Mouse (Mus musculus) ovary, postnatal 10 days (tissue): Measurements from ENCODE around the gene Exoc3l4.

Source experiments
- DNase-seq: peaks from one replicate; pipeline ENCODE4 v3.0.0; 2022; ENCODE audit warnings: low spot score

The Exoc3l4 gene

DNA sequence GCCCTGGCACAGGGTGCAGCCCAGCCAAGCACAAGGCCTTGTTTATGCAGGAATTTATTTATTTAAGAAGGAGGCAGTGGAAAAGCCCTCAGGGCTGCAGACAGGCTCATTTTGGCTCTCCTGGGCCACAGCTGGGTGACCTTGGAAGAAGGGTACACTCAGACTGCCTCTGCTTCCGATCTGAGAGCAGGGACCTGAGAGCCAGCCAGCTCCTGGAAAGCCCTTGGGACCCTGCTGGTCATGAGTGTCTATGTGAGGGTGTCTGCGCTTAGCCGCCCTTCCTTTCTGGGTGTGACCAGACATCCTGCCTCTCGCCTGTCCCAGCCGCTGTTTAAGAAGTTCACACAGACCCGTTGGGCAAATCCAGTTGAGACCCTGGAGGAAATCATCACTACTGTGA lies 33.5 kb downstream of the Exoc3l4 start:
- DNase-seq = no peak

DNA sequence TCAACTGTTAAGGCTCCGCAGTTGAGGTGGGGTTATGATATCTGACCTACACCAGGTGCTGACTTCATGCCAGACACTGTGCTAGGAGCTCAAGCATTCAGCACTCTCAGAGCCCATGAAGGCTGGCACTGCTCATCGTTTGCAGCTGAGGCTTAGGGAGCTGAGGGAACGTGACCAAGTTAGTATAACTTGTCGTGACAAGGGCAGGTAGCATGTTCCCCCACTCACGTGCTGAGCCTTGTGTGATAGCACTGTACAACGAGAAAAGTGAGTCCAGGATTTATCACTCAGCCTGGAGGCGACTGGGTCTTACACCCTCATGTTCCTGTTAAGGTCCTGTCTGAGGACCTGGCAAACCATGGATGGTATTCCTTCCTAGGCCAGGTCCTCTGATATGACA lies 34.7 kb downstream of the Exoc3l4 start:
- no peak for DNase-seq

DNA sequence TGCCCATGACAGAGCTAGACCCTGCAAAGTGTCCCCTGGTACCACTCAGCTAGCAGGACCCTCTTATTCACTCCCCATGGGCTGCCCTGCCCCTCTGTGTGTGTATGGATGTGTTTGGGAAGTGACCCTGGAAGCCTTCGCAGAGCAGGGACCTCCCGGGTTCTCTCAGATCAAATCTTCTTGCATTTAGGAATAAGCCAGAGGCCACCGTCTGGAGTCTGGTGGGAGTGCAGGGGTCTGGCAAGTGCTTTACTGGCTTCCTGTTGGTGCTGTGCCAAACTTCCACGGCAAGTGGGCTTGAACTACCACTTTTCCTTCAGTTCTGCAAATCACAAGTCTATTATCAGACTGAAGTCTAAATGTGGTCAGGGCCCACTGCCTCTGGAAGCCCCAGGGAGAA lies 37.2 kb downstream of the Exoc3l4 start:
- DNase-seq = no peak

DNA sequence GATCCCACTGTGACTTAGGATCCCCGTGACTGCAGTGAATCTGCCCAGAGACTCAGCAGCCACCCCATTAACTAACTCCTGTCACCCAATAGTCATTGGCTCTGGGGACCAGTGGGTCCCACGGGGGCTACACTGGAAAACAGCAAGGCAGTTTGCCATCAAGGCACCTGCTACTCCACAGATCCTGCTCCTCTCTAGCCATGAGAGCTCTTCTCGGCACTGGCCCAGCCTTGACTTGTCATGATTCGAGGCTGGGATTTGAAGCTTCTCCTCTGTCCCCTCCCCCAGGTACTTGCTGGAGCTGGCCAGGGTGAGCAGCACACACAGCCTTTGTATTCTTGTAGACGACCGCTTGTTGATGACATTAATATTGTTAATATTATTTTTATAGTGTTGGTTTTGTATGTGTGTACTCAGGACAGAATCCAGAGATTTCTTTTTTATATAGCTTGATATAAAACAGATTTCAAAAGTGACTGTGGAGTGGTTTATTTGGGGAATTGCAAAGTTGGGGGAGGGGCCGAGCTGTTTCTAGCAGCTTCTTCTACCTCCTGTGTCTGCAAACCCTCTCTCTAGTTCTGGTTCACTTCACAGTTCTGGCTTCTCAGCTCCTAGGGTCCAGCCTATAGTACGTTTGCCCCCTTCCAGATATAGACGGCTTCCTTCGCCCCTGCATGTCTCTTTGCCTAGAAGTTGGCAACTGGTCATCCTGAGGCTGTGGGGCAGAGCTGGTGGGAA lies 37.9 kb downstream of the Exoc3l4 start:
- DNase-seq = no peak

DNA sequence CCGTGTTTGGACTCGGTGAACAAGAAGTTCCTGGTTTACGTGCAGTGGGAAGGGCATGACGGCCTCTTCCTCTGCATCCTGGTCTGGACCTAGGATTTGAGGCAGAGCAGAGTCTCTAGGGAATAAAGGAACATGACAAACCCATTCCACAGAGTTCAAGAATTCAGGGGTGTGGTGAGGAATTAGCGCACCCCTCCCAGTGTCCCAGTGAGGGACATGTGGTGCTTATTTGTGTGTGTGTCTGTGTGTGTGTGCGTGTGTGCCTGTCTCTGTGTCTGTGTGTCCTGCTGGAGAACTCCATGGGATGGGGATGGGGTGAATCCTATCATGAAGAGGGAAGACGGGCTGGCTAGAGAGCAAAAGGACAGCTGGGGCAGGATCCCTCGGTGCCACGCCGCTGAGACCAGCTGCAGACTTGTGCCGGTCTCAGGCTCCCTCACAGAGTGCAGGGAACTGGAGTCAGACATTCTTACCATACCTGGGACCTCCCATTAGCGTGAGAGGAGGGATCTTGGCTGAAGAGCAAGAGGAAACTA lies 38.6 kb downstream of the Exoc3l4 start:
- DNase-seq = no peak

DNA sequence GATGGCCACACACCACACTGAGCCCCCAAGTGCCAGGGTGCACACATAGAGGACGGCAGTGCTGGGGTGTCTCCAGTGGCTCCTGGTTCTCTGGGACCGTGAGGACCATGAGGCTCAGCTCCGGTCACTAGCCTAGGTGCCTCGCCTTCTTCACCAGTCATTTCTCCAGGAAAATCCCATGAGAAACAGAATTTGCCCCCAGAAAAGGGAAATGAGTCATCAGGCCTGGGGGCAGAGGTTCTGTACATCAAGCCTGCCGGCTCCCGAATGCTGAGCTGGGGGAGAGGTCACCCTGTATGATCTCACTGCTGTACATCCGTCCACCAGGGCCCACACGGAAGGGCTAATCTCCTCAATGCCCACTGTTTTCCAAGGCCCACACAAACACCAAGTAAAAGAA lies 39.0 kb downstream of the Exoc3l4 start:
- no peak for DNase-seq

DNA sequence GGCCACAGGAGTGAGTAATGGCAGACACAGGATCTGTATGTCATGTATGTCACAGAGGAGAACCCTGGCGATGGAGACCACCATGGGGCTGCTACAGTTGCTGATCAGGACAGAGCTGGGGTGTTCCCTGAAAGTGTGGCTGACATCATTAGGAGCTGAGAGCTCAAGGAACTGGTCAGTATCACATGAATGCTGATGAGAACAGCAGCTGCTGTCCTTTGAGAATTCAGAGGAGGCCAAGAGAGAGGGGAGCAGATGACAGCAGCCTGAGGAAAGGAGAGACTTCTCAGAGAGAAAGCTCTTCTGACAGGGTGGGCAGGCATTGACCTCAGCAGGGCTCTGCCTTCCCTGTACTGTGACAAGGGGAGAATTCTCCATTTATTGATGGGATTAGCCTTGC lies 40.9 kb downstream of the Exoc3l4 start:
- no peak for DNase-seq

DNA sequence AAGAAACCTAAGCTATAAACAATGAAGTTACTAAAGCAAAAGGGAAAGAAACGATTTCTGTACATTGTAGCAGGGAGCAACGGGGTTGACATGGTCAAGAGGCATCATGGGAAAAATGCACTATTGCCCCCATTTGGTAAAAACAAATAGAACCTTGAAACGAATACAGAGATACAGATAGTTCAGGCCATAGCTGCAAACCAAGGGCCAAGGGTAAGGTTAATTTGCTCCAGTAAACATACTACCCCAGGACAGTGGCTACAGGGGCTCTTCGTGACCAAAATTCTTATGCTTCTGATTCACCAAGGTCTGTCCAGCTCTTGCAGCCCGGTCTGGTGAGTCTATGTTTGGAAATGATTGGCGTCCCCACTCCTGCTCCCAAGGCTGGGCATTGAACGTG lies 46.8 kb downstream of the Exoc3l4 start:
- no peak for DNase-seq

DNA sequence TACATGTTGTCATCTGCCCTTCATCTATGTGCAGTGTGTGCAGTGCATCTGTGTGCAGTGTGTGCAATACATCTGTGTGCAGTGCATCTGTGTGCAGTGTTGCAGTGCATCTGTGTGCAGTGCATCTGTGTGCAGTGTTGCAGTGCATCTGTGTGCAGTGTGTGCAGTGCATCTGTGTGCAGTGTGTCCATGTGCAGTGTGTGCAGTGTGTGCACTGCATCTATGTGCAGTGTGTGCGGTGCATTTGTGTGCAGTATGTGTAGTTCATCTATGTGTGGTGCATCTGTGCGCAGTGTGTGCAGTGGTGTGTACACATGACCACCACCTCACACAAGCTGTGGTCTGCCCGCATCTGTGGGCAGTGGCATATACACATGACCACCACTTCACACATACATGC lies 49.6 kb downstream of the Exoc3l4 start:
- no peak for DNase-seq

DNA sequence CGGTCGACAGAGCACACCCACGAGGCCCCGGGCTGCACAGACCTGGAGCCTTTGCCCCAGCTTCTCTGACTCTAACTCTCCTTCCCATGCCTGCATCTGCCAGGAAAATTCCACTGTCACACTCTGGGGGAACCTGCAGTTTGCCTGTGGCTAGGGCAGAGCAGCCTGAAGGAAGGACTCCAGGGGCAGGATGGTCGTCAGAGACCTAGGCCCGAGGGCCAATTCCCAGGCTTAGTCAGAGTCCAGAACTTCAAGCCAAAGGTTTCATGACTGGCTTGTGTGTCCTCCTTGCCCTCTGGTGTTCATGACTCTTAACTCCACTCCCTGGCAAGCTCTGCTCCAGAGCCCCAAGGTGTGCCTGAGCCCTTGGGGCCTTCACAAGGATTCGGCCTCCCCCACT lies 51.4 kb downstream of the Exoc3l4 start:
- no peak for DNase-seq

DNA sequence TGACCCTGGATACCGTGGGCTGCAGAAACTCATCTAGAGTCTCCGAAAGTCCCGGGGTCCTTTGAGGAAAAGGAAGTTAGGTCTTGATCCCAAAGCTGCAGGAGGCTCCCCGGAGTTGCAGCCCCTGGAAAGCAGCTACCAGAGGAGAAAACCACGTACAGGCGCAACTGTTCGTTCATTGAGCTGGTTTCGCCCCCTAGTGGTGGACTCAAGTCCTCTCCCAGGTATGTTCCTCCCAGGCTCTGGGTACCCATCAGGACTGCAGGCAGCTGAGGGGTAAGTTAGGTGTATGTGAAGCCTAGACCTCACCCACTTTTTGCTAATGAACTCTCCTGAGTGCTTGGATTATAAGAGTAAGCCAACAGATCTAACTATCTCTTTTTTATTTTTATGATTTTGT lies 52.7 kb downstream of the Exoc3l4 start:
- no peak for DNase-seq

DNA sequence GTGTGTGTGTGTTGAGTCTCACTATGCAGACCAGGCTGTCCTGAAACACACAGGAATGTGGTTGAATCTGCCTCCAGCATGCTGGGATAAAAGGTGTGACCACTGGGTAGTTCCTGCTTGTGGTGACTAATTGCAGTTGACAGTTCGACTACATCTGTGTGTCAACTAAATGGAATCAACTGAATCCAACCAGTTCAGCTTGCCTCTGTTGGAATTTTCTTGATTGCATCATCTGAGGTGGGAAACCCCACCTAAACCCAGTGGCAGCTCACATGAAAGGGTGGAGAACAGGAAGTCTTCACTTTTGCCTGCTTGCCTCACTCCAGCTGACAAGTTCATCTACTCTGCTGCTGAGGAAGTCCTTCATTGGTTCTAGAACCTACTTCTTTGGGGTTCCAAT lies 54.3 kb downstream of the Exoc3l4 start:
- no peak for DNase-seq

DNA sequence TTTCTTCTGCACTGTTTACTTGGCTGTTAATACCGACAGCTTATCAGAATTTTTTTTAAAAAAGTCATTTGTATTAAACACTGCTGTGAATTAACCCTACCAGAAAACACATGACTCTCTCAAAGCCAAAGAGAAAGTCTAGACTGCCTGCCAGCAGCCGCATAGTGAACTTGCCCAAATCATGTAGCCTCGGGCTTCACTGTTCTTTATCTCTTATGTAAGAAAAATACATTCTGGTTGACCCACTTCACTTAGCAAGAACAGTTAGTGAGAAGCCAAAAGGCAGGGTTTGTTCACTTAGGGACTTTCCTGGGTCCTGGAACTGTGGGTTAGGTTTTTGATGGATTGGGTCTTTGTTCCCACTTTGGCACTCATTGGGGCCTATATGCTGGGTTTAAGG lies 54.9 kb downstream of the Exoc3l4 start:
- DNase-seq = no peak

DNA sequence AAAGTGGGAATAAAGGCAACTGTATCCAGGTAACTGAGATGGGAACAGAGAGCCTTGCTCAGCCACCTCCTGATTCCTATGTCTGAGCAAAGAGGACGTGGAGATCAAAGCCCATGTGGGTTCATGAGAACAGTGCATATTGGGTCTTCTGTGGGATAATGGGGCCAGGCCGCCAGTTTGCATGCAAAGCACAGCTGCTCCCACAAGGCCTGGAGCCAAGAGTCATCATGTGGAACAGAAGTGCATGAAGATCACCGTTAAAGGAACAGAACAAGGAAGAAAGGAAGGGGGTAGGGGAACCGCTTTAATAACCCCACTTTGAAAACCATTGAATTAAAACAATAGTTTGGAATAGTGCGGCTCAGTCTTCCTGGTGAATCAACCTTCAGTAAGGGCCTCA lies 56.1 kb downstream of the Exoc3l4 start:
- DNase-seq = no peak

DNA sequence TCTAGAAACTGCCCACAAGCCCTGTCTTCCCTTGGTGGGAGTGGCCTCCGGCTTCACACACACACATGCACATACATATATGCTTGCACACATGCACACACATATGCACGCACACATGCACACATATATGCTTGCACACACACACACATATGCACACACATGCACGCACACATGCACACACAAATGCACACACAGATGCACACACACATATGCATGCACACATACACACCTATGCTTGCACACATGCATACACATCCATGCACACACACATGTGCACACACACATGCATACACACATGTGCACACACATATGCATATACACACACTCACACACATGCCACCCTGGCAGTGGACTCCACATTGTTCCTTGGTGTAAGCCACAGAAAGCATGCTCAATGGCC lies 57.6 kb downstream of the Exoc3l4 start:
- no peak for DNase-seq

DNA sequence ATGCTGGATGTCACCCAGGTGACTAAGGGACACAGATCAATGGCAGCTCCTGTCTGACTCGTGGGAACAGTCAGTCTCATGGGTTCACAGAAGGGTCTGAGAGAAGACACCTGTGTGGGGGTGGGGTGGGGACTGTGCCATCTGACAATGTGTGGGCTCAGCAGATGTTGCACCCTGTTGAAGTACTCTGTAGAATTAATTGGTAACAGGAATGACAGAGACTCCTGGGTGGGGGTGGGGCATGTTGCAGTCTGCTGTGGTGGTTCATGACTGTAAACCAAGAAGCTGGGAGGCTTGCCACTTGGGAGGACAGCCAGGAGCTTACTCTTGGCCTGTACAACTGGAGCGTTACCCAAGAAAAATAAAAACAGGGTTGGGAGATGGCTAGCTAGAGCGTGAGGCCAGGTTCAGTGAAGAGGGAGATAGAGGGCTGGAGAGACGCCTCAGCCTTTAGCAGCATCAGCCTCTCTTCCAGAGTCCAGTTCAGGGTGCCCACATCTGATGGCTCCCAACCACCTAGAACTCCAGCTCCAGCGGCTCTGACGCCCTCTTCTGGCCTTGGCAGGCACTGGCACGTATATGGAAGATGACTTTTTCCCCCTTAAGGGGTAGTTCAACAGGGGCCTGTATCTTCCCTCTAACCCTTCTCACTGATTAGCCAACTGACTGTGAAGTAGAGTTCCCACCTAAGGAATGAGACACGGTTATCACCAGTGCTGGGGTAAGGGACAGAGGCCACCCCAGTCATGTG lies 58.3 kb downstream of the Exoc3l4 start:
- DNase-seq = peak; percentile 67

DNA sequence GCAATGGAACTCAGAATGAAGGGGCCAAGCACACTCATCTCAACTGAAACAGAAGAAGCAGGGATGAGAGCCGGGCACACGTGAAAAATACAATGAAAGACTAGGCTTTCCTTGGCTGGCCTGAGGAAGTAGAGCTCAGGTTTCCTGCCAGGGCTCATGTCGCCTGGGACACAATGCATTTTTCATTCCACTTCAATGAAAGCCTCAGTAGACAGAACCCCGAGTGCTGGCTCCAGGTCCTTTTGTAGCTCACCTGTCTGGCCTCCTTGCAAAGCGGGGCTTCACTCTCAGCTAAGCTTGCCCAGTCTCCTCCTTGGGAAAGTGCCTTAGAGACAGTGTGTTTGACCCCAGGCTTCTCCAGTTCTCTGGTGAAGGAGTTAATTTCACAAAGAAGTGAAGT lies 62.1 kb downstream of the Exoc3l4 start:
- DNase-seq = no peak

DNA sequence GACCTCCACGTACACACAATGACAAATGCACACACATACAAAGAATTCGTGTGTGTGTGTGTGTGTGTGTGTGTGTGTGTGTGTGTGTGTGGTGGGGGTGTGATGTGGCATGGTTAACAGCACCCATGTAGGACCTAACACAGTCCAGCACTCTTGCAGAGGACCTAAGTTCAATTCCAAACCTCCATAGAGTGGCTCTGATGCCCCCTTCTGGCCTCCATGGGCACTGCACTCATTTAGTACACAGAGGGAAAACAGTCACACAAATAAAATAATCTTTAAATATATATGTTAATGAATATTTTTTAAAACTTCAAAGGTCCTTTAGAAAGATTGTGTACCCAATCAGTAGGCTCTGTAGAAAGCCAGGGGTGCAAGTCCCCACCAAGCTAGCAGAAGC lies 63.1 kb downstream of the Exoc3l4 start:
- no peak for DNase-seq
